Mouse (Mus musculus) C2C12 (cell line): ENCODE data around the gene Efcab2. TPM values are rescaled to one million over a fixed set of nuclear protein-coding genes. Genes with fewer than 3 reads are reported as not detected.
A peak's percentile ranks its signal among the peaks of the same experiment; 100 is the strongest.

Experiments
- H3K27me3 ChIP-seq: one replicate; pipeline ENCODE4 v1.6.1; 2011; ENCODE audit not compliant: control insufficient read depth, insufficient read depth, insufficient read length
- H3K36me3 ChIP-seq: one replicate; pipeline ENCODE4 v1.6.1; 2011; ENCODE audit not compliant: control insufficient read depth, insufficient read depth
- H3K4me3 ChIP-seq: one replicate; pipeline ENCODE4 v1.5.1; 2011; ENCODE audit warnings: mild to moderate bottlenecking, control low read depth; ENCODE audit not compliant: poor library complexity, insufficient read depth, severe bottlenecking
- H3K79me2 ChIP-seq: one replicate; pipeline ENCODE4 v1.6.1; 2011; ENCODE audit not compliant: control insufficient read depth, insufficient read depth
- H3K79me3 ChIP-seq: one replicate; pipeline ENCODE4 v1.6.1; 2011; ENCODE audit warnings: low read depth, control low read depth
- H3ac ChIP-seq: one replicate; pipeline ENCODE3; 2011; ENCODE audit warnings: low read depth; ENCODE audit not compliant: control insufficient read depth, insufficient read length
- CEBPB ChIP-seq: IDR thresholded peaks from one replicate; pipeline ENCODE4 v1.6.1; 2011; ENCODE audit warnings: low read depth, mild to moderate bottlenecking, control low read depth, moderate library complexity
- CTCF ChIP-seq: IDR thresholded peaks from one replicate; pipeline ENCODE4 v1.5.1; 2011; ENCODE audit not compliant: control insufficient read depth, insufficient read depth, insufficient read length
- FOSL1 ChIP-seq: IDR thresholded peaks from one replicate; pipeline ENCODE4 v1.8.0; 2011; ENCODE audit warnings: mild to moderate bottlenecking, low read length; ENCODE audit not compliant: poor library complexity, insufficient read depth, severe bottlenecking
- MAX ChIP-seq: IDR thresholded peaks from one replicate; pipeline ENCODE4 v1.6.1; 2011; ENCODE audit warnings: mild to moderate bottlenecking, control low read depth
- MYOD1 ChIP-seq: IDR thresholded peaks from one replicate; pipeline ENCODE4 v1.6.1; 2011; ENCODE audit warnings: low read depth; ENCODE audit not compliant: control insufficient read depth, insufficient read length
- MYOG ChIP-seq: IDR thresholded peaks from one replicate; pipeline ENCODE4 v1.6.1; 2011; ENCODE audit not compliant: control insufficient read depth, insufficient read length; ENCODE audit errors: extremely low read depth
- USF1 ChIP-seq: IDR thresholded peaks from one replicate; pipeline ENCODE4 v1.6.1; 2011; ENCODE audit warnings: low read depth, mild to moderate bottlenecking, control low read depth, moderate library complexity
- polyA plus RNA-seq: library from polyadenylated mRNA; unstranded; fragments of >200 nt; fragmentation: generic; extraction: Trizol; gene quantifications from one replicate; pipeline ENCODE4 v1.2.1, GENCODE M21; 2012; ENCODE audit warnings: missing spikeins

Efcab2 gene
- polyA plus RNA-seq, 1 experiment: 0.25 TPM

- no peaks in the 10 kb centered on the region for H3K36me3 ChIP-seq
- H3K79me3 ChIP-seq: no peaks in the 10 kb centered on the region
- no peak overlapping the region for H3K4me3 ChIP-seq
- H3ac ChIP-seq: no peak overlapping the region
- TF ChIP-seq FOSL1 (no peak), USF1 (no peak), MAX (no peak), MYOD1 (no peak), CTCF (no peak), MYOG (no peak), CEBPB (no peak)
- no peaks in the 10 kb centered on the region for H3K27me3 ChIP-seq
- H3K79me2 ChIP-seq: no peaks in the 10 kb centered on the region
Observed at GRCm38 (mm10) chr1:178392970-178393369, 12.9 kb upstream of the Efcab2 start.

- no peak overlapping the region for H3ac ChIP-seq
- no peaks in the 10 kb centered on the region for H3K27me3 ChIP-seq
- H3K36me3 ChIP-seq: no peaks in the 10 kb centered on the region
- no peaks in the 10 kb centered on the region for H3K79me3 ChIP-seq
- H3K4me3 ChIP-seq: no peak overlapping the region
- no peak for TF ChIP-seq CTCF
- TF ChIP-seq MYOD1: no peak
- no peak for TF ChIP-seq FOSL1
- TF ChIP-seq USF1: no peak
- no peak for TF ChIP-seq CEBPB
- TF ChIP-seq MAX: no peak
- TF ChIP-seq MYOG: no peak
- H3K79me2 ChIP-seq: no peaks in the 10 kb centered on the region
Observed at GRCm38 (mm10) chr1:178395091-178395490, 10.8 kb upstream of the Efcab2 start.

GRCm38 (mm10) chr1:178396383-178396782, 9.5 kb upstream of the Efcab2 start:
- Histone ChIP-seq H3K79me2 (no peaks in the 10 kb centered on the region), H3ac (no peak overlapping the region), H3K27me3 (no peaks in the 10 kb centered on the region), H3K79me3 (no peaks in the 10 kb centered on the region), H3K36me3 (no peaks in the 10 kb centered on the region), H3K4me3 (no peak overlapping the region)
- TF ChIP-seq MYOG (no peak), CTCF (no peak), MAX (no peak), USF1 (peak; percentile 22)

- H3ac ChIP-seq: no peak overlapping the region
- TF ChIP-seq CEBPB: no peak
- no peak for TF ChIP-seq FOSL1
- no peak for TF ChIP-seq USF1
- TF ChIP-seq MYOG: no peak
- TF ChIP-seq CTCF: no peak
- TF ChIP-seq MAX: no peak
- TF ChIP-seq MYOD1: no peak
- no peaks in the 10 kb centered on the region for H3K36me3 ChIP-seq
- no peak overlapping the region for H3K4me3 ChIP-seq
- H3K27me3 ChIP-seq: no peaks in the 10 kb centered on the region
- H3K79me3 ChIP-seq: no peaks in the 10 kb centered on the region
- H3K79me2 ChIP-seq: no peaks in the 10 kb centered on the region
Observed at GRCm38 (mm10) chr1:178399879-178400278, 6.0 kb upstream of the Efcab2 start.

DNA sequence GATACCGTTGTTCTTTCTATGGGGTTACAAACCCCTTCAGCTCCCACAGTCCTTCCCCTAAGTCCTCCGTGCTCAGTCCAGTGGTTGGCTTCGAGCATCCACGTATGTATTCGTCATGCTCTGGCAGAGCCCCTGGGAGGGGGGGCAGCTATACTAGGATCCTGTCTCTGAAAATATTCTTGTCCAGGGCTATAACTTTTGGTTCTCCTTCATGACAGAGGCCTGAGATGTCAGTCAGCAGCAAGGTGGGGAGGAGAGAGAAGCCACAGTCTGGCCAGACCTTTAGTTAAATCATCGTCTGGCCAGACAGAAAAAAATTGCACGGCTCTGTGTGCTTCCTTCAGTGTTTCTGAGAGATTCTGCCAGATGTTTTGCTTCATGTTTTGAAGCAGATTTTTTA, 5.2 kb upstream of the Efcab2 start:
- Histone ChIP-seq H3K4me3 (no peak overlapping the region), H3K36me3 (no peaks in the 10 kb centered on the region), H3K79me2 (no peaks in the 10 kb centered on the region), H3ac (no peak overlapping the region), H3K27me3 (no peaks in the 10 kb centered on the region), H3K79me3 (no peaks in the 10 kb centered on the region)
- no peak for TF ChIP-seq CTCF
- no peak for TF ChIP-seq MAX
- TF ChIP-seq MYOD1: no peak
- no peak for TF ChIP-seq FOSL1
- TF ChIP-seq MYOG: no peak
- no peak for TF ChIP-seq USF1
- TF ChIP-seq CEBPB: no peak

GRCm38 (mm10) chr1:178401960-178402359, 3.9 kb upstream of the Efcab2 start:
- no peak for TF ChIP-seq FOSL1
- TF ChIP-seq MYOG: no peak
- no peak for TF ChIP-seq MAX
- TF ChIP-seq CTCF: no peak
- TF ChIP-seq CEBPB: no peak
- TF ChIP-seq USF1: no peak
- no peak for TF ChIP-seq MYOD1
- H3K4me3 ChIP-seq: no peak overlapping the region
- H3K79me2 ChIP-seq: no peaks in the 10 kb centered on the region
- H3K27me3 ChIP-seq: no peaks in the 10 kb centered on the region
- H3K79me3 ChIP-seq: no peaks in the 10 kb centered on the region
- H3K36me3 ChIP-seq: no peaks in the 10 kb centered on the region
- no peak overlapping the region for H3ac ChIP-seq
